Mouse (Mus musculus) layer of hippocampus, adult 11-12 months (tissue): ENCODE data around the gene Nell1.
A peak's percentile ranks its signal among the peaks of the same experiment; 100 is the strongest.

ENCODE experiments used
- DNase-seq: peaks from one replicate; pipeline ENCODE4 v3.0.0; 2022; ENCODE audit warnings: low spot score

Nell1 gene

DNA sequence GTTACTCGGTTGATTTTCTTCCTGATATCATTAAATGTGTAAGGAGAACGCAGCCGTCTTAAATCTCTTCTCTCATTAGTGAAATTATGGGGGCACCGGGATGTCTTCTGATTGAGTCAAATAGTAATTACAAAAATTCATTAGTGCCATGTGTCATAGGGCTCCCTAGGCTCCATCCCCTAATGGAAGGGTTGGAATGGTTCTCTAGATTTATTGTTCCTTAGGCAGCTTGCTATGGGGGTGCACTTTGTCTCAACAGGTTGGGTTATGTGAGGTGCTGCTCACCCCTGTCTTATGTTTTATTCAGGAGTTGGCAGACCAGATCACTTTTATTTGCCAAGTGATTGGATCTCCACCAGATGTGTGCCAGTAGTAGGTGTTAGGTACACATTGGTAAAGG is 75.5 kb downstream of the Nell1 start:
- DNase-seq: no peak

DNA sequence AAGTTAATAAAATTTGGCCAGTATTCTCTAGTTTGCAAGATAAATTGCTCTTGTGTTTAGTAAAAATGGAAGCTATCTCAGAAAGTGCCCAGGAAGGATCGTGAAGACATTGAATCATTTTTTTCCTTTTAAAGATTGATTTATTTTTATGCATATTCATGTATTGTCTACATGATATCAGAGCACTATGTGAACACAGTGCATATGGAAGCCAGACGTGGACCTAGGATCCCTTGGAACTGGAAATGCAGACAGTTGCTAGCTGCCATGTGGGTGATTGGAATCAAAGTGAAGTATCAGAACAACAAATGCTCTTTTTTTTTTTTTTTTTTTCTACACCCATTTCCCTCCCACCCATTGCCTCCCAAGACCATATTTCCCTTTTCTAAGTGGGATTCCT is 79.0 kb downstream of the Nell1 start:
- no peak for DNase-seq

DNA sequence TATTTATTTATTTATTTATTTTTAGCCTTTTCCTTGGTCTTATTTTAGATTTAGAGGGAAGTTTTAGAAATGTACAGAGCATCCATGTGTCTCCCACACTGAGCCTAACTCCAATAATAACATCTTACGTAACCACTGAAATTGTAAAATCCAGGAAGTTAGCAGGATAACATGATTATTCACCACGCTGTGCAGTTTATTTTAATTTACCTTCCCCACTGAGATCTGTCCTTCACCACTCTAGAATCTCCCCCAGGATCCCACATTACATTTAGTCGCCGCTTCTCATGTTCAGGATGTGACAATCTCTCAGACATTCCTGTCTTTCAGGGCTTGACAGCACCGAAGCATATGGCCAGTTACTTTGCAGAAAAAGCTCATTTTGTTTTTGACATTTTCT is 119.8 kb downstream of the Nell1 start:
- DNase-seq: peak; percentile 12

DNA sequence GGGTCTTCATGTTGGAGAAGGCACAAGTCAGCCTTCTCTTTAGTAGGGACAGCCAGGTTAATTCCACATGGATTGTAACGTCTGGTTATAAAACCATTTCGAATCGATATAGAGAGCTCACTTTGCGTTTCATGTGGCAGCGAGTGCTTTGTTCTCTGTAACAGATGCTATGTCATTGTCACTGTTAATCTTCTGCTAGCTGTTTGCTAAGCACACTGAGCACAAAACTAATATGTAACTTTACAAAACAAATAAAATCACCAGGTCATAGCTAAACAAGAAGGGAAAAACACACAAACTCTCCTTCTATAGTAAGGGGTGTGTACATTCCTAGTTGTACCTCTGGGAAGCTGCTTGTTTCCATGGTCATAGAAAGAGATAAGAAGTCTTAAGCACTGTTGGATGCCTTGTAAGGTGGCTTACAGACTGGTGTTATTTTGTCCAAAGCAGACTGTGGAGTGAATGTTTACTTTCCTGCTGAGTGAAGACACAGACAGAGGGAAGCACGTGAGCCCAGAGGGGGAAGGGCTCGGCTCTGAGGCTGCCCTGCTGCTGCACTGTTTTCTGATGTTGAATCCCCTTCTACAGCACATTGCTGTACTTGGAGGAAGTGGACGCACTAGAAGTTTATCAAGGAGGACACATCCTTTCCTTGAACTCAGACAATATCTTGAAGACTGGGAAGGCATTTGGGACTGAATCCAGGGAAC is 131.1 kb downstream of the Nell1 start:
- DNase-seq: no peak

DNA sequence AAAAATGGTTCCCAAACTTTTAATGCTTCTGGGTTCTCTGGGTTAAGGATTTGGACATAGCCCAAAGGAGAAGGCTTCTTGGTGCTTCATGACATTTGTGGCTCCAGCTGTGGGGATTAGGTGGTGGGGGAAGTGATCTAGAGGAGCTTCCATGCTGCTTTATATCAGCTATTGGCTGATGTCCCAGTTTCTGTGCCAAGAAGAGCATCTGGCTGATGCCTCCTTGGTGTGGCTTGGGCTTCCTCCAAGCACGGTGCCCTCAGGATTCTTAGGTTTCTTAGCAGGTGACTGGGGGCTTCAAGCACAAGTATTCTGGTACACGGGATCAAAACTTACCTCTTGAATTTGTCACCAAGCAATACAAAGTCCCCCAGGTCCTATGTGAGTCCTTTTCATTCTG is 132.6 kb downstream of the Nell1 start:
- DNase-seq: no peak

DNA sequence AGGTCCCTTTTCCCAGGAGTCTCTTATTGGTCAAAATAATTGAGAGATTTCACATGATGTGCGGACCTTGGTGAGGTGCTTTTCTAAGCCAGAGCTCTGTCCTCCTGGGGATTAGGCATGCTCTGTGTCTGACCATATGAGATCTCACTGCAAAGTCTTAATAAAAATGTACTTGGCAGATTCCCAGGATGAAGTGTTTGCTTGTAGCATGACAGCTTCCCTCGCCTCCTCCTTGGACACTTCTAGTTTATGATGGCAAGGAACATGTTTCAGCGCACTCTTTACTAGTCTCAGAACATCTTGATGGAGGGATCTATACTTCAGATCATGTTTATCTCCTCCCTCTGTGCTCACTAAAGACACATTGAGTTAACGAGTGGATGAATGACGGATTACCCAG is 143.7 kb downstream of the Nell1 start:
- DNase-seq: no peak

DNA sequence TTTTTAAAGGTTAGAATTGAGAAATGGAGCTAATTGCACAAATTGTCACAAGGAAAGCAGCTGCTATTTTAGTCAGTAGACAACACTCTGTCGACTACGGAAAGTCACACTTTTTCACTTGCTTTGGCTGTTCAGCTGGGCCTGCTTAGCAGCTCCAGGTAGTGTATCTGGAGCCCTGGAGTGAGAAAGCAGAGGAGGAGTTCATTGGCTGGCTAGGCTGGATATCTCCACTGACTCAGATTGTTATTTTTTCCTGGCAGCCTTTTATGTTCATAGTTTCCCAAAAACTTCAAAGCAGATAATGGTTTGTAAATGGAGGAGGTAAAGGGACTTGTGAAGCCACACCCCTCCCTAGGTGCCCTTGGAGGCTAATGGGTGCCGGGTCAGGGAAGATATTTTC is 163.0 kb downstream of the Nell1 start:
- DNase-seq: no peak

DNA sequence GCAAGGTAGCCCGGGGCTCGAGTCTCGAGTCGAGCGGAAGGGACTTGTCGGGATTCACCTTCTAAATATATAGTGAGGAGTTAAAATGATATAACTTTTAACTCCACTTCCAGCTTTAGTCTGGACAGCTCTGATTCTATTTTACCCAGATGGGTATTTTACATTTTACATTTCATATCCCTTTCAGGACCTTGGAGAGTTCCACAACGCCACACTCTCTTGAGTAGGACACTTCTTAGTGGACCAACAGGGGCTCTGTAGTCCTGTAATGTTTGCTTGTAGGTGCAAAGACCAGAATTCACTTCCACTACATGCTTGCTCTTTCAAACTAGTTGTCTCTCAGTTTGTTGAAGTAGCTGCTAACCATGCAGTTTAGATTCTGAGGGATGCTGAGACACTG is 174.7 kb downstream of the Nell1 start:
- no peak for DNase-seq

DNA sequence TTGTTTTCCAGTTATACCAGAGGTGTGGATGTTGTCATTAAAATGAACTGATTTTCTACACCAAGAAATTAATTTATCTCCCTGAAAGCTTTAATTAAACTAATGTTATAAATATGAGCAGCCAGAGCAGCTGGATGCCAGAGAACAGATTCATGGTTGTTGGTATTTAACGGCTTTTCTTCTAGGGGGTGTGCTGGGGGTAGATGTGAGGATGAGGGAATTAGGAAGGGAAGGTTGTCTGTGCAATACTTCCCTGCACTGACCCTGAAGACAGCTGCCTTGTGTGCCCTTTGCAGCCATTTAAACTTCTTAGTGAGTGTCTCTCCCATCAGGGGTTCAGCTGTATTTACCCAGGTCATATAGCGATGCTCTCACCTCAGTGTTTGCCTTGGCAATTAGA is 176.2 kb downstream of the Nell1 start:
- DNase-seq: no peak

DNA sequence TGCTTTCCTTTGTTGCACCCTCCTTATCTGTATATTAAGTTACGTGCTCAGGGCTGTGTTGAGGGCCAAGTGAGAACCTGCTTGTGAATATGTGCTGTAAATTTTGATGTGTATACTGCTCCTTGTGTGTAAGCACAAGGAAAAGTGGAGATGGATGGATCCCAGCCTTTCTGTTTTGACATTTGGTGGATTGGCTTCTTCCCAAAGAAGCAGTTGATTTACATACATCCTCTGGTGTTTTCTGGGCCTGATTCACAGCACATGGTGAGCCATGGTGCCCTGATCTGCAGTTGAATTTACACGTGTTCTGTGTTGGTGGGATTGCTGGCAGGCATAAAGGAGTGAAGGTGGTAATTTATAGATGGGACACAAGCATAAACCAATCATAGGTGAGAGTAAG is 179.0 kb downstream of the Nell1 start:
- DNase-seq: peak; percentile 9

DNA sequence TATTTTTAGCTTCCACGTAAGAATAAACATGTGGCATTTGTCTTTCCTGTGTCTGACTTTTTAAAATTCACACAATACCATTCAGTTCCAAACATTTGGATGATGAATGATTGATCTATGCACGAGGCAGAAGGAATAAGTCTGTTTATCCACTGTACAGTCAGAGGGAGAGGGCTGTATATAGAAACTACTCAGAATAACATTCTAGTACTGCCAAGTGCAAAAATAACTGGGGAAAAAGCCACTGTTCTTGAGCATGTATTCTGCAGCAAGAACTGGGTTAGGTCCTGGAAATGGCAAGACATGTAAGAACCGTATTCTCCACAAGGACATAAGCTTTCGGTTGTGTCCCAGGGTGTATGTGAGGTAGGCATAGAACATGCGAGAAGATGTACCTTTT is 187.9 kb downstream of the Nell1 start:
- DNase-seq: no peak

DNA sequence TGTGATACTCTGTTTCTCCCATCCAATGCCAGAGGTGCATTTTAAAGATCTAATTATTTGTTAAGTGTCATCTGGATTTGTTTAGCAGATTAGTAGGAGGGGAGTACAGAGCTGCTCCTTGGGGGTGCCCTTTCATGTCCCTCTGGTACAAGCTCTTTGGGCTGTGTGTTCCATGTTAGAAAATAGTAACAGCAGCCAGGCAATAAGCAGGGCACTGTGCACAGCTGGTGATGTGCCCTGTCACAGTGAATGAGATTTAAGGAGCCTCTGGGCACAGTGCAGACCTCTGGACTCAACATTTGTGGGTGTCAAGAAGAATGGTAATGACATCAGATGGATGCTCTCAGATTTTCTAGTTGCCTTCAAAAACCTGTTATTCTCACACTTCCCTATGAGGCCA is 194.1 kb downstream of the Nell1 start:
- no peak for DNase-seq

DNA sequence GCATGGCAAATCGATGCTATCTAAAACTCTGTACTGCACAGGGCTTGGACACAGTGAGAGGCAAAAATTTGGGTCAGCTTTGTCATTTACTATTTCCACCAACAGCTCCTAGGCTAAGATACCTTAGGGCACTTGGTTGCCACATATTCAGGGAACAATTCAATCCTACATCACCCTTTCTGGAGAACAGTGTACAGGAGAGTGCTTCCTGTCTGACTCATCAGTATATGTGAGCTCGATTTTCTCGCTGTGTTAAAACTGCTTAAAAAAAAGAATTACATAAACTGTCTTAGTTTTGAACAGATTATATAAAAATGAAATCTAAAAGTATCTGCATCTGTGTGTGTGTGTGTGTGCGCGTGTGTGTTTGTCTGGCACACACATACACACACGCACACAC is 211.6 kb downstream of the Nell1 start:
- DNase-seq: no peak

DNA sequence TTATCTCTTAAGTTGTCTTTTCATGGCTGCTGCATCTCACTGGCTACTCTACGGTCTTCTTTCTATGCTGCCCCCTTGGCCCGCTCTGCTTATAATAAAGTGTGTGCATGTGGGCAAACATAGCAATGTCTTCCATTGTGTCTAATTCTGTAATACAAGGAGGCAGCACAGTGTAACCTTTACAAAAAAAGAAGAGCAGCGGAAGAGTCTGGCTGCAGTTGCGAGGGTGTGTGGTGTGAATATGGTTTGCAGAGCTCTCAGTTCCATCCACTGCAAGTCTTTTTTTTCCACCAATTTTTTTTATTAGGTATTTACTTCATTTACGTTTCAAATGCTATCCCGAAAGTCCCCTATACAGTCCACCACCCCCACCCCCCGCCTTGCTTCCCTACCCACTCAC is 219.3 kb downstream of the Nell1 start:
- DNase-seq: no peak

DNA sequence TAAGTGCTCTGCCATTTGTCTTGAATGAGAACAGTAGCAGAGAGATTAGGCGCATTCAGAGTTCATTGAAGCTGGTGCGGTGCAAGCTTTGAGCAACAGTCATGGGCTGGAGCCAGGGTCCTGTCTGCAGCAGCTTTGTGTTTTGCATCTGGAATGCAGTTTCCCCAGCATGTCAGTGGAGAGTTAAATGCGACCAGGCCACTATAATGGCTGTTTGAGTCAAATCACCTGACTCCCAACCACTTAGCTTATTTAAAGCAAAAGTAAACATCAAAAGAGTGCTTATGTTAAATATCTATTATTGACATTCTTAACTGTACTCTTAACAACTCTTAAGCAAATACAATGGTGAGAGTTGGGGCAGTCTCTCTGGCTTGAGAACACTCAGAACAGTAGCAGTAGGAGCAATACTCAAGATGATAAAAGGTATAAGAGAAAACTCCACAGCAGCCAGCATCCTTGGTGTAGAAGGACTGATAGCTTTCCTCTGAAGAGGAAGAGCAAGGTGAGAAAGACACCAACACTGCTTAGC is 220.5 kb downstream of the Nell1 start:
- DNase-seq: no peak

DNA sequence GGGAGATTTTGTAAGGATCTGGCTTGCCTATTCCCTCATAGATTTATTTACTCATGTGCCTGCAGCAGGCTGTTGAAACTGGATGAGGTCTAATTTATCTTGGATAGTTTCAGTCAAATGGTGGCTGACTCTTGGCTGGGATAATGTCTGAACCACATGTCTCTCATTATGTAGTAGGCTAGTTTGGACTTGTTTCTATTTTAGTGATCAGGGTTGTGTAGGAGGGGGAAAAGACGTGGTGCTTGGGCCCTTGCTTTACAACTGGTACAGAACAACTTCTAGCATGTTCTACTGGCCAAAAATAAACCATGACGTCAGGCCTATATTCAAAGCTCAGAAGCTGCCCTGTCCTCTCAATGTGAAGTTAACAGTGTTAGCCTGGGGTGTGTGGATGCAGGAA is 230.6 kb downstream of the Nell1 start:
- DNase-seq: peak; percentile 17

DNA sequence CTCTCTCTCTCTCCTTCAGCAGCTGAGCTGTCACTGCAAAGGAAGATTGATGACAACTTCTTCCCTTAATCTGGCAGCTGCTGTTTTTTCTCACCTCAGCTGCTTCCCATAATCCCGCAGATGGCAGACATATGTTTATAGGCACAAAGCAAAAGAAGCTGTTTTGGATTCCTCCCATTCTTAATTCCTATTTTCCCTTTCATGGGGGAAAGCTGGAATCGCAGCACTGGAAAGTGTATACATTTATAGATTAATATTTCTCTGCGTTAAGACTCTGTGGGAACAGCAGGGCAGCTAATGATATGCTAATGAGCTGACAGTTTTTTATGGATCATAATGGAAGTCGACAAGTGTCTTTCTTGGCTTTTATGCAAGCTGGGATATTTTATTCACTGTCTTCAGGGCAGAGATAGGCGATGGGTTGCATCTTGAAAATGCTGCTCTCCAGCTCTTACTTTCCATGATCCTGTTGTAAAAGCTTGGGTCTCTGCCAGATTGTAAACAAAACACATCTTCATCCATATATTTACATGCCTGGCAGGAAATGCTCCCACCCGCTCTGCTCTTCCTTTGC is 236.1 kb downstream of the Nell1 start:
- DNase-seq: peak; percentile 20

DNA sequence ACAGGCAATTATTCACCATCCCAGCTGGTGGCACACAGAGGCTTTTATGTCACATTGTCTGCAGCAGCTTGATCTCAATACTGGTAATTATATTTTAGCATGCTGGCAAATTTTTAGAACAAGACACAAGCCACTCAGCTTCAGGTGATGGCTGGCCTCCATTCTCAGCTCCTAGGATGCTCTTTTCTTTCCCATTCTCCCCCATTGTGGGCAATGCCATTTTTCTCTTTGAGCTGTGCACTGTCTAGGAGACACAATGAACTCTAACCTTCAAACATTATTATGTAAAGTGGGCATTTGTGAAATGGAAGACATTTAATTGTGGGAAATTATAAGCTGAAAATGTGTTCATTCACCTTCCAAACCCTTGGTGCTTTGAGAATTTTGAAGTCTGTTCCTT is 247.2 kb downstream of the Nell1 start:
- DNase-seq: no peak

DNA sequence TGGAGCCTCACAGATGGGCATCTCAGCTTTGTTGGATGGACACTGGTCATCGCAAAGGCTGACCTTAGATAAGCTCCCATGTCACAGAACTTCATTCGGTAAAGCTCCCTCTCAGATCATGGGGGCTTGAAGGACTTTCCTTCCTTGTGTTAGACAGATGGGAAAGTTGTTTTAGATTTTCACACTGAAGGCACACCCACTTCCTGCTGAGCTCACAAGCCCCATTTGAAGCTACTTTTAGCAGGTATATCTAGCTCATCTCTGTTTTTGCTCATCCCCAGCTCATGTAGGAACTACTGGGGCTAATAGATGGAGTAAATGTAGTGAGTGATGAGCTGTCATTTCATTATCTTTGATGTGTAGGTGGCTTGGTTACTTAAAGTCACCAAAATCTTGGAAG is 252.0 kb downstream of the Nell1 start:
- DNase-seq: no peak

DNA sequence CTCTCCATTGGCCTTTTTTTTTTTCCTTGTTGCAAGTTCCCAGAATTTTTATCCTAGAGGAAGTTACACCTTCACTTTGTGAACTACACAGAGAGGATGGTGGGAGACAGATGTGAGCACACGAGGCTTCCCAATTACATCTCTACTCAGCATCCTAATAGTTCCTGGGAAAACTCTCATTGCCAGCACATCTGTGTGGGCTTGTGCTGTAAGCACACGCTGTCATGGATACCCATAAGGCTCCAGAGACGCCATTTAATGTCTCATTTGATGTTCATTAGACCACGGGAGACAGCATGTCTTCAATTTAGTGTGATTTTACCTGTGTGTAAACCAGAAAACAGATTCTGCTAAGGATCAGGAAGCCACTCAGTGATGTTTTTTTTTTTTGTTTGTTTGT is 253.6 kb downstream of the Nell1 start:
- no peak for DNase-seq

DNA sequence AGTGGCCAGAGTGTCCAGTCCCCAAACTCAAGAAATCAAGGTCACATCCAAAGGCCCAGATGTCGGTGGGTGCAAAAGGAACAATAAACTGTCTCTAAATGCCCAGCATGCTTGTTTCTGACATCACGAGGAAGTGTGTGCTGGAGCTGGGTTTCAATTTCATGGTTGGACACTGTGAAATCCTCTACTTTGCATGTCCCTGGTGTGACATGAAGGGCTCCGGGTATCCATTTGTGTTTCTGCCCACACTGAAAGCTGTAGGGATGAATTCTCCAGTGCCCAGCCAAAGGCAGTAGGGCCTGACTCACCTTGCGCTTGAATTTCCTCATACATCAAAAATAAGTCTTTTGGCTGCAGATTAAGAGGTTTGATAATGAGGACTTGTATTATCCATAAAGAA is 266.5 kb downstream of the Nell1 start:
- DNase-seq: no peak

DNA sequence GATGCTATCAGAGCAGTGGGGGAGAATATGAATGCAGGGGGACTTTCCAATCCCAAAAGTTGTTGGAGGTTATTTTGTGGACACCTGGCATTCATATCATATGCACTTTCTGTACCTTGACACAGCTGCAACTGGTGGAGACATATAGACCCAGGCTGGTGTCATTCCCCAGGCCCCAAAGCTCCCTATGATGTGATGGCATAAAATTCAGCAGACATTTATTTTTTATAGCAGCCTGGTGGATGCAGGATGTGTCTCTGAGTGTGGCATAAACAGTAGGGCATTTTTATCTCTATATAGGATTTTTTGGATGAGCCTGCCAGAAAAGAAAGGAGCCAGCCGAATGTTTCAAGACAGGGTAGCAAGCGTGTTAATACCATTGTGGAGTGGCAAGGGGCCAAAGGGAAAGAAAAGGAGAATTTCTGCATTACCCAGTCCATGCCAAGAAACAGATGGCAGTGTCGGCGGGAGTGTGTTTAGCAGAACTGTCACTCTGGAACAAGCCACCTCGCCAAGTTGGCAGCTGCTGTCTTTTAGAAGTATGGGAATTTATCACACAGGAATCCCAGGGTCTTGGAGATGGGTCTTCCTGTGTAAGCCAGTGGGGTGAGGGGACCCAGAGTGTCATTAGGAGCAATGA is 267.1 kb downstream of the Nell1 start:
- DNase-seq: peak; percentile 91

DNA sequence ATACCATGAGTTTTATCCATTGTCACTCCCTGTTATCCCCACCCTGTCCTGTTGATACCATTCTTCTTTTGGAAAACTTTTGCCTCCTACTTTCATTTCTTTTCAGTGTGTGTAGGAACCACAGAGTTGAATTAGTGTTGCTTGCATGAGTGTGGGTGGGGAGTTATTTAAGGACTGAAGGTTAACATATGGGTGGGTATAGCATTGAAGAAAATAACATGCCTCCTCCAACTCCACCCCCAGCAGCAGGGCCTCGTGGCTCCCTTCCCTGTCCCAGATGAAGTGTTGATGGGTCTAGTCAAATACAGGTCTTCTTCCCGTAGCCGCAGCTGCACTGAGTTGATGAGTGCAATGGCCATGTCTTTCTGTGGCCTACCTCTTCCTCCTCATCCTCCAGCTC is 278.5 kb downstream of the Nell1 start:
- no peak for DNase-seq

DNA sequence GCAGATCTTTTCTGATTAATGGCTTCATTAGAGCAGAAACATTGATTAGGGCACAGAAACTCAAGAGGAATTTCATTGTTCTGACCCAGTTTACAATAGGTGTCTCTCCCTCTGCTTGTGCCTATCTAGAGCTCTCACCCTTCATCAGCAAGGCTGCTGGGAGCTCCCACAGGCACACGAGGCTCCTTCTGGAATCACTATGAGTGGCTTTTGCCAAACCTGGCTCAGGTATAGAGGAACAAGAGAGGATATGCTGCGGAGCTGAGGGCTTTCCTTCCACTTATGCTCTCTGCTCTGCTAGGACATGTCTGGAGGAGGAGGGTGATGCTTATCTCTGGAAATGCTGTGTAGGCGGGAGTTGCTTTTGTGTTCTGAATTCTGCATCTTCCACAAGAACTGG is 285.4 kb downstream of the Nell1 start:
- no peak for DNase-seq
